Mouse (Mus musculus) induced T-regulatory cell, adult 2 months (primary cell): Measurements from ENCODE around the gene Nxph2.
"Not testable (repeated sequence)": the region's sequence is repeated elsewhere in the genome, so short reads cannot be mapped to it uniquely, and the experiment has no call there.

ENCODE experiments used
- DNase-seq: peaks from one replicate; pipeline ENCODE4 v3.0.0-alpha.2; 2012; ENCODE audit warnings: low read depth

Gene Nxph2

GRCm38 (mm10) chr2:23320746-23321585 is at the start of gene Nxph2:
Gene Nxph2, plus strand, starts transcription at chr2:23321246.
- no peak for DNase-seq

DNA sequence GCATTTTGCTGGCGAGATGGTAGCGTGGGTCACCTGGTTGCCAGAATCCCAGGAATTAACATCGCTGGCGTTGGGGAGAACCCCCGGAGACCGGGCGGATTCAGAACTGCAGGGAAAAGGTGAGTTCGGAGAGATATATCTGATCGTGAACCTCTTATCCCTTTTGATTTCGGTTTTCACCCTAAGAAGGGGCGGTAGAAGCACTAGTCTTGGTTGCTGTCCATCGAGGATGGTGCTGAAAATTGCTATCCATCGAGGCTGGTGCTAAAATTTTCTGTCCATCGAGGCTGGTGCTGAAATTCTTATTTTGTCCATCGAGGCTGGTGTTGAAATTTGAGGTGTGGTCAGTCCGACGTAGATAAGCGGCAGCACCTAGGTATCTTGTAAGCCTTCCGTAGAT is 30.1 kb upstream of the Nxph2 start:
- not testable (repeated sequence) for DNase-seq

DNA sequence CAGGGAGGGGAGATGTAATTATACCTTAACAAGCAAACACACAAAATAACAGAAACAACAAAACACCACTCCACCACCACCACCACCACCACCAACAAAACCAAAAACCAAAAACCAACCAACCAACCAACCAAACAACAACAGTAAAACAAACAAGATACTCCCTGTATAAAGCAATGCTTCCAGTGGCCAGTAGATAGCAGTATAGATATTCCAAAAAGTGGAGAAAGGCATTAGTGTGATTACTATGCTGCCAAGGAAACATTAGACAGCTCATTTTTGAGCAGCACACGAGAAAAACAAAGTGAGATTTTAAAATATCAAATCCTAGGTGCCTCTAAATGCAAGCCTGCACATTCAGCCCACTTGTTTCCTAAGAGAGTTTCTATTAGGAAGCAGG is 6.2 kb upstream of the Nxph2 start:
- no peak for DNase-seq
